Mouse (Mus musculus) heart, postnatal 14 days (tissue): Measurements from ENCODE around the gene Ankrd12. TPM values are rescaled to one million over a fixed set of nuclear protein-coding genes. Genes with fewer than 3 reads are reported as not detected.
"Not testable (repeated sequence)": the region's sequence is repeated elsewhere in the genome, so short reads cannot be mapped to it uniquely, and the experiment has no call there.

Experiments
- DNase-seq, 2 experiments: peaks; one replicate each; pipeline ENCODE4 v3.0.0; 2021 to 2022
- intact Hi-C: fragments of 180-260 bp; cut with DNase I; formaldehyde crosslinking; loops from one replicate; pipeline ENCODE4 v1.15.1; 2025
- total RNA-seq, 2 experiments: library from RNA; stranded (reverse); gene quantifications; 2 replicates each; pipeline ENCODE4 v1.2.3; 2021

Ankrd12 gene
- total RNA-seq, 2 experiments from 2014 or later = 15.2 to 15.7 TPM

DNA sequence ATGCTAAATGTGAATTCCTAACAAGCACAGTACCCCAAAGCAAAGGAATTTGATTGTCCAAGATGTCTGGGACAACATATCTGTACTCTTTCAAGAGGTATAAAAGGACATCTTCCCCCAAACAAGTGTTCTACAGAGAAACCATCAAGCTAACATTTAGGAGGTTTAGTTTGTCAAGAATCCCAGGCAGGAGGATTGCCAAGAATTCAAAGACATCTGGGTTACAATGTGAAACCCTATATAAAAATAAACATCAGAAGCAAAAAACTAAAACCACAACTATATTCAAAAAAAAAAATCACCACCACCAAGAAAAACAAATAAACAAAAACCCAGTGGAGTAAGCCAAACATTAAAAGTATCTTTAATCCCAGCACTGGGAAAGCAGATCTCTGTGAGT lies 13.4 kb upstream of the Ankrd12 start:
- intact Hi-C loops = no loop called here
- no peak for DNase-seq

DNA sequence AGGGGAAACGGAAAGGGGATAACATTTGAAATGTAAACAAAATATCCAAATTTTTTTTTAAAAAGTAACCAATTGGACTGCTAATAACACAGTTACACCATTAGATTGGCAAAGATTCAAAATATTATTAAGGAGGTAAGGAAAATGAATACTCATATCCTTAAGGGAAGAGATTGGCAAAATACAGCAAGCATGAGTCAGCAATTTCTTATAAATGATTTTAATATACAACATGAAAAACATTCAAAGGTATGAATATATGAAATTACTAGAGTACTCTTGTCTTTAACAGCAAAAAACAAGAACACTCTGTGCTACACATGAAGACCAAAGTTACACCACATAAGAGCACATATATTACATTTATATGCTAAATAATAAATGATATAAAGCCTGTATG lies 8.1 kb upstream of the Ankrd12 start:
- DNase-seq = no peak
- intact Hi-C loops = no loop called here

DNA sequence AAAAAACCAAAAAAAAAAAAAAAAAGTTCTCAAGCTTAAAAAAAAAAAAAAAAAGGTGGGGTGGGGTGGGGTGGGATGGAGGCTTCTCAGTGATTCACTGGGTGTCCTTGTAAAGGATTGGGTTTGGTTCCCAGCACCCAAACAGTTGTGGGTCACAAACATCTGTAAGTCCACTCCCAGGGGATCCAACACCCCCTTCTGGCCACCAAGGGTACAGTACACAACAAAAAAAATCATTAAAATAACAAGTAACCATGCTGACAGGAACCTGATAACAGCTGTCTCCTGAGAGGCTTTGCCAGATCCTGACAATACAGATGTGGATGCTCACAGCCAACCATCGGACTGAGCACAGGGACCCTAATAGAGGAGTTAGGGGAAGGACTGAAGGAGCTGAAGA lies 7.6 kb upstream of the Ankrd12 start:
- intact Hi-C loops = no loop called here
- no peak for DNase-seq

DNA sequence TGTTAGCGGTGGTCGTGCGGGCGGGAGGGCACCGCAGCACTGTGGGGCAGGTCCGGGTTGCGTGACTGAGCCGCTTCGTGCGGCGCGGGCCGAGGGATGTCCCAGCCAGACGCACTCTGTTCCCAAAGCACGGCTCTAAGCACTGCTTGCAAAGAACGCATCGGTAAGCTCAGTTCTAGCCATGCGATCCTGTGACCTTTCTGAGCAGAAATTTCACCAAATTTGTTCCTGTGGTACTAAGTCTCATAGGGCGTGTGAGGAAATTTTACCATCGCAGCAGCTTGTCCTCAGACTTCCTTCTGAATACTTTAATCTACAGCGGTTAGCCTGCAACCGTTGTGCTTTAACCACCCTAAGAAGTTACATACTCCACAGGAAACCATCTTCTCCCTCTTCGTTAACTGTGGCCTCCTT lies 555 bp upstream of the Ankrd12 start:
- intact Hi-C loops = loop anchor here (2.0 to 10.0 kb wide), 2 partner anchors 23 to 123 kb away; partner anchors contain the start of genes Ndufv2 and Twsg1
- no peak for DNase-seq

DNA sequence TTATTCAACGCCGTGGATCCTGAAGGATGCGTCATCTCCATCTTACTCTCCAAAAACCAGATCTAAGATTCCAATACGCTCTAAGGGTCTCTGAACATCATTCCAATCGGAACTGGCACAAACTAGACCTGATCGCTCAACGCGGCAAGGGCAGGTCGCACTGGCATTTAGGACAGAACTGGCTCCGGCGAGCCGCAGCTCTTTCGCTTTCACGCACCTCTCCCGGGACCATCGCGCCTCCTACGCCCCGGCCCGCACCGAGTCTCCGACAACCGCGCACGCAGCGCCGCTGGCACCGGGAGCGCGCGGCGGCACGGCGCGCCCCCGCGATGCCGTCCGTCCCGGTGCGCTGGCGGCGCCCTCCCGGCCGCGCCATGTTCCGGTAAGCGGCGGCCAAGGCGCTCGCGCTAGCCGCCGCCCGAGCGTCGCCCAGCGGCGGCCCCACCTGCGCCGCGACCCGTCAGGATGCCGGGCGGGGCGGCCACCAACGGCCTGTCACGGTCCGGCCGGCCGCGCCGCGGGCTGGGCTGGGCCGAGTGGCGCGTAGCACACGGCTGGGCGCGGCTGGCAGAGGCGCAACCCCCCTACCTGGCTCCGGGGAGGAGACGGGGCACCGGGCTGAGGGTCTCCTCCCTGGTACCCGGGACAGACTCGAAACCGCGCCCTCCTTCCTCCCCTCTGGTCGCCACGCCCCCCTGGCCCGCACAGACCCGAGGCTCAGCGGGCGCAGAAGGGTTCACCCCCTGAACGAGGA lies 538 bp downstream of the Ankrd12 start:
- peak; percentile 50 to 62 for DNase-seq
- intact Hi-C loops = loop anchor here (2.0 to 10.0 kb wide), 2 partner anchors 24 to 122 kb away; partner anchors contain the start of genes Ndufv2 and Twsg1

DNA sequence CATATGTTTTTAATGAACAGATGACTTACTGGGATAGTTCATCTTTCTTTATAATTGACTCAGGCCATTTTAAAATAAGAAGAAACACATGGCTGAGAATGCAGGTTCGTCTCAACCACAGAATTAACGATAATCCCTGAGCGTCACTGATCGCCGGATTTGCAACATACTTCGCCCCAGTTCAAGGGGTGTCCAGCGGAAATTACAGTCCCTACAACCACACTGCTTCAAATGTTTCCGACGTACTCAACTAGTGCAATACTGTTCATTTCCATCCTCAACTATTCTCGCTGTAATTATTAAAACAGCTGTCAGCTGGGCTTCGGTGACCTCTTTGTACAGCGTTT lies 1.1 kb downstream of the Ankrd12 start:
- no peak for DNase-seq
- intact Hi-C loops = loop anchor here (2.0 to 10.0 kb wide), 2 partner anchors 25 to 121 kb away; partner anchors contain the start of genes Ndufv2 and Twsg1

DNA sequence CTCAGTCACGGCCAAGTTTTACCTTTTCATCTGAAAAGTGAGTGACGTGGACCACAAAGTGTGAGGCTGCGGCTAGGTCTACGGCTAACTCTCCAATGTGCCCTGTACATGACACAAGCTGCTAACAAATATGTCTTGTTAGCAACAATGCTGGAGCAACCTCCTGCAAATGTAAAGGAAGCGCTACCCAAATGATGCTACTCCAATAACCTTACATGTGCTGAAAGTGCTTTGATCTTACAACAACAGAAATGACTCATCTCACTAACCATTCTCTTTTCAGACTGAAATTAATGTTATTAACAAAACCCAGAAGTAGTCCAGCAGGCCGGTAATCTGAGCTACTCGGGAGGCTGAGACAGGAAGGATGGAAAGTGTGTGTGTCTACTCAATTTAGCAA lies 2.9 kb downstream of the Ankrd12 start:
- intact Hi-C loops = loop anchor here (10.0 kb wide), 1 partner anchor 119 kb away; the partner anchor contains the start of gene Twsg1

DNA sequence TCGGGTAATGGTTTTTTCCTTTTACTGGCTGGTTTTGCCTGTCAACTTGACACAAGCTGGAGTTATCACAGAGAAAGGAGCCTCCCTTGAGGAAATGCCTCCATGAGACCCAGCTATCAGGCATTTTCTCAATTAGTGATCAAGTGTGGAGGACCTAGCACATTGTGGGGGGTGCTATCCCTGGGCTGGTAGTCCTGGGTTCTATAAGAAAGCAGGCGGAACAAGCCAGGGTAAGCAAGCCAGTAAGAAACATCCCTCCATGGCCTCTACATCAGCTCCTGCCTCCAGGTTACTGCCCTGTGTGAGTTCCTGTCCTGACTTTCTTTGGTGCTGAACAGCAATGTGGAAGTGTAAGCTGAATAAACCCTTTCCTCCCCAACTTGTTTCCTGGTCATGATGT lies 7.9 kb downstream of the Ankrd12 start:
- intact Hi-C loops, DNase-seq: not testable (repeated sequence)

More for the DNA sequence above, 2.9 kb downstream of the Ankrd12 start:
- no peak for DNase-seq

DNA sequence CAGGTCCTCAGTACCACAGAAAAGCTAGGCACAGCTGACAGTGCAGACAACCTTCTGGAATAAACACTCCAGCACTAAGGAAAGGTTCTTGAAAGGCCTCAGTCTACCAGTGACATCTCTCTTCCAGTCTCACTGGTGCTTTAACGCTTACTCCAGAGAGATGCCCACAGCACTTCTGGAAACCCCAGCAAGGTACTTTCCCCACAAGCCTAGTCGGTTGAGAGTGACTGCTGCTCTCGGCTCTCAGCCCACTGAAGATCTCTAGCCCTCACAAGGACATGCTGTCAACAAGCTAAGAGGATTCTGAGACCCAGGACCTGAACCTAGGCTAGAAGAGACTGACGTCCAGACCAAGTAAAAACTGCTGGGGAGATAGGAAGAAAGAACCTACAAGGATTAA lies 11.8 kb downstream of the Ankrd12 start:
- no peak for DNase-seq
- intact Hi-C loops = no loop called here

DNA sequence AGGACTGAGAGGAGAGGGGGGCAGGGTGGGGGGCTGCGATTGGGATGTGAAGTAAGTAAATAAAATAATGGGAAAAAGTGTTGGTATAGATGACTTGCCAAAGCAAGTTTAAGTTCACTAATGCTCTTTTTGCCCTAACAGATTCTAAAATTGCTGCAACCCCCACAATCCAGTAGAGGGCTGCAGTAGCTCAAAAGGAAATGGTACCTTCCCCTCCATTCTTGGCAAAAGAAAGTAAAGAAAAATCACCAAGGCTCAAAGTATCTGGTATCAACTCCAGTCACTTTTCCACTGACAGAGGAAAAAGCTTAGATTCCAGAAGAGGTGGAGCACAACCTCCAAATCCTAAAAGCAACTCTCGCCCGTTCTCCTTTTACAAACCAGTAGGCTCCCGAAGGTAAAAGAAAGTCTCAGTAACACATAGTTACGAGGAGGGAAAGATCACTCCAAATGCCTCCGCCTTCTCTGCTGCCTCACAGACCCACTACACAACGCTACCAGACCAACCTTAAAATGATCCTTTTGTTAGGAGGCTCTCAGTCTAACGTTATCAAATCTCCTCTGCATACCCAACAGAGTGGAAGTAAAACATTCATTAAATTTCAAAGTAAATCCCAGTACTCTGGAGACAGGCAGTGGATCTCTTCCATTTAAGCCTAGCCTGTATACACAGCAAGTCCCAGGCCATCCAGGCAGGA lies 15.5 kb downstream of the Ankrd12 start:
- intact Hi-C loops = loop anchor here (5.0 kb wide), 1 partner anchor 46 kb away; no protein-coding TSS in a partner anchor
- DNase-seq = no peak

DNA sequence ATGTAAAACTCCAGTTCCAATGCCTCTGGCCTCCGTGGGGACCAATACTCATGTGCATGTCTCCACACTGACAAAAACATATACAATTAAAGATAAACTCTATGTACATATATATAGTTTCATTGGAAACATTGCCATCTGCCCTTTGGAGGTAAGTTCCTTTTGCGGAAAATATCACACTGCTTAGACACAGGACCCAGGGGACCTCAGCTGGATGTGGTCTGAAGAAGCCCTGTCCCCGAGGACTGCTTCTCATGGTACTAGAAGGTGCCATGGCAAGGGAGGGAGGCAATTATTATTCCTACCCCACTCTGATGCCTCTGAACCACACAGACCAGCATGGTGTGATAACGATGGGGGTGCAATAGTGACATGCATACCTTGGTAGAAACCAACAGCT lies 18.7 kb downstream of the Ankrd12 start:
- intact Hi-C loops = no loop called here
- DNase-seq = no peak

DNA sequence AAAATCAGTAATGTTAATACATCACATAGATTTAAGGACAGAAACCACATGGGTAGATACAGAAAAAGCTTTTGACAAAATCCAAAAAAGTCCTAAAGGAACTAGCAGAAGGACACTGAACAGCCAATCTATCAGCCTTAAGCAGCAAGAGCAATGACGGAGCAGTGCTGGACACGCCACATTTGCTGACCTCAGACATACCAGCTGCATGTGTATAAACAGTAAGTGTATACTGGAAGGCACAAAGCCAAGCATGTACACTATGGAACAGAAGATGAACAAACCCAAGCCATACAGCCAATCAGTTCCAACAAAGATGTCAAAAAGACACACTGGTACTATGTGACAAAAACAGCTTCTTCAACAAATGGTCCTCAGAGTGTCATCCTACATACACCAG lies 19.7 kb downstream of the Ankrd12 start:
- DNase-seq = no peak
- intact Hi-C loops = no loop called here

DNA sequence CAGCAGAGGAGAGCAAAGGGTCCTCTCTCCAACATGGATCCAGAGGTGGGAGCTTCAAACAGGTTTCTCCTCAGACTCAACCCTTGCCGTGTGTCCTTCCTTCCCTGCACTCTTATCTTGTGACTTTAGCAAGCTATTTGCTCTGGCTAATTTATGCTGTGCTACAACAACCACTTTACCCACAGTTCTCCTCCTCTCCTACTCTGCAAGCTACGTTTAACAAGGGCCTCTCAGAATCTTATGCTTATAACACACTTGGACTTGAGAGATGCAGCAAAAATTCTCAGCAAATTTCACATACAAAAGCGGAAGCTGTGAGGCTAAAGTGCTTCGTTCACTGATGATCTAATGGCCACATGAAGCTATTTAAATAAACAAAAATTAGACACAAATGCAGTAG lies 23.5 kb downstream of the Ankrd12 start:
- intact Hi-C loops = no loop called here

DNA sequence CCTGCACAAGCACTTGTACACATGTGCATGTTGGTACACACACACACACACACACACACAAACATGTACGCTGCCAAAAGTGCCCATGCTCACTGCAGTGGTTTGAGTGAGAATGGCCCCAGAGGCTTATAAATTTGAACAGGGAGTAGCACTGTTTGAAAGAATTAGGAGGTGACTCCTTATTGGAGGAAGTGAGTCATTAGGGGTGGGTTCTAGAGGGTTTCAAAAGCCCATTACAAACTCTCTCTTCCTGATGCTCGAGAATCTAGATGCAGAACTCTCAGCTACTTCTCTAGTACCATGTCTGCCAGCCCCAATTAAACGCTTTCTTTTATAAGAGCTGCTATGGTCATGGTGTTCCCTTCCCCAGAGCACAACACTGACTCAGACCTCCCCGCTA lies 28.1 kb downstream of the Ankrd12 start:
- intact Hi-C loops = no loop called here
- DNase-seq = no peak

More for the DNA sequence above, 23.5 kb downstream of the Ankrd12 start:
- DNase-seq = no peak

DNA sequence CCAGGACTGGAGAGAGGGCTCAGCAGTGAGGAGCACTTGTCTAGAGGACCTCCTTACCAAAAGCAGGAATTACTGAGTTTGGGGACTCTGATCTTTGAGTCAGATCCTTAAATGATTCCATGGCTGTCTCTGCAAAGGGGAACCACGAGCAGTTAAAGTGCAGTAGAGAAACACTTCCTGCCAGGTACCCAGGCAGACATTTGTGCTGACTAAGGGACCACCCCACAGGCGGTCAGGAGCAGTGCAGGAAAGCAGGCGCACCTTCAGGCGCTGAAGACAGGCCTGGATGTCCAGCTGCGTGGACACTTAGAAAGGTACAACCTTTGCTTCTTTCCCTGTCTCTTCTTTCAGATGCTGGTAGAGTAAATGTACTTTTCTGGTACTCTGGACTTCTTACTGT lies 28.7 kb downstream of the Ankrd12 start:
- intact Hi-C loops = no loop called here
- no peak for DNase-seq

DNA sequence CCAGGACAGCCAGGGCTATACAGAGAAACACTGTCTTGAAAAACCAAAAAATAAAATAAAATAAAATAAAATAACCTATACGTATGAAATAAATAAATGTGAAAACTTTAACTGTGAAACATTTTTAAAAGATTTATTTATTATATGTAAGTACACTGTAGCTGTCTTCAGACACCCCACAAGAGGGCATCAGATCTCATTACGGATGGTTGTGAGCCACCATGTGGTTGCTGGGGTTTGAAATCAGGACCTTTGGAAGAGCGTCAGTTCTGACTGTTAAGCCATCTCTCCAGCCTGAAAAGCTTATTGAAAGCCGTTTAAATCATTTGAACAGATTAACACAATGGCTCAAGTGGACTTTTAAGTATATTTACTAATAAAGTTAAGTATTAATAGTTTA lies 33.2 kb downstream of the Ankrd12 start:
- DNase-seq, intact Hi-C loops: not testable (repeated sequence)

DNA sequence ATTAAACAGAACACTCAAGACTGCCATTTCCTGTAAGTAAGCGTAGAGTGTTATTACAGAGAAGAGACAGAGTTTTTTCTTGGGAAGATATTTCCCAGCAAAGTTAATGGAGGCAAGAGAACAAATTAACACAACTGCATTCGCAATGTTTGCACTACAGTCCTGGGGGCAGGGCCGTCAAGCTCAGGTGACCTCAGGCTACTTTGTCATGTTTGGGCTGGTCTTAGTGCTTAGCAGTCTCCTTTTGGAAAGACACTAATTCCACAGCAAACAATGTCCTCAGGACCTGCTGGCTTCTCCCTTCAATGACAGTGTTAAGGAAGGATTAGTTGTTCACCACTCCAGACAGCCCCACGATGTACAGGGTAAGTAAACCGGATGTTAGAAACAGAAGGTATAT lies 35.9 kb downstream of the Ankrd12 start:
- intact Hi-C loops = no loop called here
- no peak for DNase-seq

DNA sequence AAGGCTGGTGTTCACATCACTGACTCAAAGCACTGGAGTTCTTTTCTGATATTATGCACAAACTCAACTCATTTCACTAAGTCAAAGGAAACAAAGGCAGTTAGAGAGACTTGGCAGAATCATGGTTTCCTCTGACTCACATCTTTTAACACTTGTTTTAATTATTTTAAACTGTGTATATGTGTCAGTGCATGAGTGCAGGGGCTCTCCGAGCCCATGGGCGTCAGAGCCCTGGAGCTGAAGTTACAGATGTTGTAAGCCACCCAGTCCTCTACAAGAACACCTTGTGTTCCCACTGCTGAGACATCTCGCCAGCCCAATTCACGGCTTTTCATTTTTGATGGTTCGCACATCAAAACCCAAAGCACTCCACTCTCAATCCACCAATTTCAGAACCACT lies 43.6 kb downstream of the Ankrd12 start:
- intact Hi-C loops = no loop called here
- DNase-seq = no peak

DNA sequence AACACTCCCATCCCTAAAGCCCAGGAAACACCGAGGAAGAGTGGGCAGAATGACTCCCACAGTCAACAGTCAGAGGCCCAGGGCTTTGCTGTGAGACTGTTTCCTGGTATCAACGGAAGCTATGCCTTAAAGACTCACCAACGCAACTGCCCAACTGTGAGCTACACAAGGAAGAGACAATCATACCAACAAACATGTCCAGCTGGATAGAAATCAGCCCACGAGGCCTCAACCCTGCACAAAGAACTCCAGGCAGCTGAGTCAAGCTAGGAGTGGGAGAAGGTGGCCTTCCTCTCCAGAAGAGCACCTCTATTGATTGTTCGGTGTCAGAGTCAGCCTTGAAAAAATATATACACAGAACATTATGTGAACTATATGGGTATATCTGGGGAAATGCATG lies 44.9 kb downstream of the Ankrd12 start:
- DNase-seq = no peak
- intact Hi-C loops = no loop called here

DNA sequence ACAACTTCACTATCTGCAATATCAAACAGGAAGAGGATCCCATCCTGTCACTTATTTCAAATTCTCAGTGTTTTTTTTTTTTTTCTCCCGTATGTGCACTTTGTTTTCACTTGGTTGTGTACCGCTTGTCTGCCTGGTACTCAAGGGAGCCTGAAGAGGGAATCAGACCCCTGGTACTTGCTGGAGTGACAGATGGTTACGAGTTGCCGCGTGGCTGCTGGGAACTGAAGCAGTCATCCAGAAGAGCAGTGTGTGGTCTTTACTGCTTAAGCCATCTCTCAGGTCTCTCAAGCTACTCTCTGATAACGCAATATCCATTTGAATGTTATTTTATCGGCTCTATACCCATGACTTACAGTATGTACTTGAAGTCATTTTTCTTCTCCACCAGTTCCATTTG lies 52.7 kb downstream of the Ankrd12 start:
- no peak for DNase-seq
- intact Hi-C loops = no loop called here

DNA sequence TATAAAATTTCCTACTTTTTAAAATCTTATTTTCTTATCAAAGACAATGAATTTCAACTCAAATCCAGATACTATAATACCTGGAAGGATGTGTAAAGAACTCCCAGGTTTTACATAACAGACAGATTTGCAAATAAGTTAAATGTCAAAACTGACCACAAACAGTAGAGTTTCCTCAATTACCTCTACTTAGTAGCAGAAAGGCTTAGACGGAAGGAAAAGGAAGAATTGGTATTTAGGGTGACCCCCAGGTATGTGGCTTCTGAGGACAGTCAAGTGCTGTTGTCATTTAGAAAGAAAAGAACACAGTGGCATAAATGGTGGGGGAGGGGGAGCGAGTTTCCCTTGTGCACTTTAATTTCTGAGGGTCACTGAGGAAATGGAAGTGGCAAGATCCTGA lies 65.1 kb downstream of the Ankrd12 start:
- intact Hi-C loops = no loop called here

DNA sequence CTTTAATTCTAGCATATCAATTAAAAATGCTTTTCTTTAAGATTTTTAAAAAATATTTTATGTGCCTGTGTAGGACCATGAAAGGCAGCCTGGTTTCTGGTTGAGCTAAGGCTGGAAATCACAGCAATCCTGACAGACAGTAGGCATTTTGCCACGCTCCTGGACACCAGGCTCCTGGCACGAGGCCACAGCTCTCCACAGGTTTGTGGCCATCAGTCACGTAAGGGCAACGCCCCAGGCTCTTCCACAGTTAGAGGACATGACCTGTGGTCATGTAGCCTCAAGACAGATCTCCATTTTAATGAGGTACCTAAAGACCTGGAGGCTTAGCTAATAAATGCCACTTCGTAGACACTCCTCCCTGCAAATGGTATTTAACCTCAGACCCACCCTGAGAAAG lies 69.0 kb downstream of the Ankrd12 start:
- peak; percentile 16 to 28 for DNase-seq
- intact Hi-C loops = no loop called here

More for the DNA sequence above, 65.1 kb downstream of the Ankrd12 start:
- no peak for DNase-seq
